Mouse (Mus musculus): ENCODE data around the gene Spg7. TPM values are rescaled to one million over a fixed set of nuclear protein-coding genes. Genes with fewer than 3 reads are reported as not detected.
"Not testable (repeated sequence)": the region's sequence is repeated elsewhere in the genome, so short reads cannot be mapped to it uniquely, and the experiment has no call there.

Gene Spg7
- polyA plus RNA-seq, 1 experiment: 83.4 TPM

GRCm38 (mm10) chr8:123025951-123026351 is 36.8 kb upstream of the Spg7 start:
- H3ac ChIP-seq (ENCODE audit: control insufficient read depth, insufficient read length): no peak overlapping the region
- no peaks in the 10 kb centered on the region for H3K27me3 ChIP-seq (ENCODE audit: control insufficient read depth, insufficient read depth, insufficient read length)
- H3K36me3 ChIP-seq (ENCODE audit: control insufficient read depth, insufficient read depth): no peaks in the 10 kb centered on the region
- H3K79me2 ChIP-seq (ENCODE audit: control insufficient read depth, insufficient read depth): peaks cover 99% of the 10 kb centered on the region
- H3K4me2 ChIP-seq (ENCODE audit: low read depth): no peak overlapping the region
- no peak overlapping the region for H3K4me3 ChIP-seq
- no peak for TF ChIP-seq CEBPB (IDR thresholded peaks at IDR 0.05; ENCODE audit: insufficient read depth, poor library complexity, severe bottlenecking)
- TF ChIP-seq MAX (IDR thresholded peaks at IDR 0.05; ENCODE audit: low read depth): no peak

DNA sequence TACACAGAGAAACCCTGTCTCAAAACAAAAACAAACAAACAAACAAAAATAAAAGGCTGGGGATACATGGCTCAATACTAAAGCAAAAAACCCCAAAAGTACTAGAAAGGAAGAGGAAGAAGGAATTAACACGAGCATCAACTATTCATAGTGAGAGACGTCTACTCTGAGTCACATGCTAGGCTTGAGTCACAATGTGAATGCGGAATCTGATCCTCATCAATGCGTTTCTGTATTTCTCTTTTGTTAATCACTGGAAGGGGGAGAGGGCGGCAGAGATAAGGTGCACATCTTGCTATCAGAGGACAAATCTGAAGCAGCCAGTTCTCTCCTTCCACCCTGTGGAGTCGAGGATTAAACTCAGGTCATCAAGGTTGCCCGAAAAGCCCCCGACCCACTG is 35.0 kb upstream of the Spg7 start:
- H3K4me3 ChIP-seq: no peak overlapping the region
- H3K79me2 ChIP-seq (ENCODE audit: control insufficient read depth, insufficient read depth): peaks cover 99% of the 10 kb centered on the region
- TF ChIP-seq USF1 (IDR thresholded peaks at IDR 0.05; ENCODE audit: low read depth): no peak
- TF ChIP-seq MYOG (IDR thresholded peaks at IDR 0.05; ENCODE audit: control insufficient read depth in 1 of 3, insufficient read depth in 1 of 3, insufficient read length in 2 of 3, low read depth in 2 of 3): no peak
- TF ChIP-seq REST (IDR thresholded peaks at IDR 0.05; ENCODE audit: insufficient read depth, insufficient read length): no peak
- TF ChIP-seq SRF (IDR thresholded peaks at IDR 0.05; ENCODE audit: control insufficient read depth, insufficient read length, low read depth): no peak
- TF ChIP-seq CEBPB (IDR thresholded peaks at IDR 0.05; ENCODE audit: insufficient read depth, poor library complexity, severe bottlenecking): no peak
- TF ChIP-seq MYOD1 (IDR thresholded peaks at IDR 0.05; ENCODE audit: control insufficient read depth in 1 of 3, insufficient read length in 2 of 3, low read depth in 2 of 3): no peak
- no peak for TF ChIP-seq POLR2AphosphoS2 (IDR thresholded peaks at IDR 0.05; ENCODE audit: insufficient read length, low read depth)
- TF ChIP-seq POLR2A (IDR thresholded peaks at IDR 0.05; ENCODE audit: insufficient read length, low read depth): no peak
- no peak for TF ChIP-seq TCF12 (IDR thresholded peaks at IDR 0.05; ENCODE audit: insufficient read depth, poor library complexity, severe bottlenecking)
- no peak for TF ChIP-seq E2F4 (IDR thresholded peaks at IDR 0.05; ENCODE audit: insufficient read depth)
- H3ac ChIP-seq (ENCODE audit: control insufficient read depth, insufficient read length): no peak overlapping the region
- H3K27me3 ChIP-seq (ENCODE audit: control insufficient read depth, insufficient read depth, insufficient read length): no peaks in the 10 kb centered on the region
- H3K4me2 ChIP-seq (ENCODE audit: low read depth): no peak overlapping the region
- no peaks in the 10 kb centered on the region for H3K36me3 ChIP-seq (ENCODE audit: control insufficient read depth, insufficient read depth)

DNA sequence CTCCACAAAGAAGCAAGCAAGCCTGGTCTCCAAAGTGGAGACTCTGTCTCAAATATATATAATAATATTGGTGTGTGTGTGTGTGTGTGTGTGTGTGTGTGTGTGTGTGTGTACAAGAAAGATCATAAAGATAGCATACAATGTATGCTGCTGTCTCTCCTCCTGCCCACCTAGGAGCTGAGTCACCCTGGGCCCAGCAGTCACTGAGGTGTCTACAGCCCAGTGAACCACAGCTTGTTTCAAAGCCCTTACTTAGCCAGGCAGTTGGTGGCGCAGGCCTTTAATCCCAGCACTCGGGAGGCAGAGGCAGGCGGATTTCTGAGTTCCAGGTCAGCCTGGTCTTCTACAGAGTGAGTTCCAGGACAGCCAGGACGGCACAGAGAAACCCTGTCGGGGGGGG is 32.7 kb upstream of the Spg7 start:
- H3K79me2 ChIP-seq (ENCODE audit: control insufficient read depth, insufficient read depth): peaks cover 99% of the 10 kb centered on the region
- H3K27me3 ChIP-seq (ENCODE audit: control insufficient read depth, insufficient read depth, insufficient read length); H3ac ChIP-seq (ENCODE audit: control insufficient read depth, insufficient read length); H3K4me3 ChIP-seq; H3K36me3 ChIP-seq (ENCODE audit: control insufficient read depth, insufficient read depth); H3K4me2 ChIP-seq (ENCODE audit: low read depth): not testable (repeated sequence)

- TF ChIP-seq TCF3 (IDR thresholded peaks at IDR 0.05; ENCODE audit: insufficient read length, low read depth) (no peak), MAX (IDR thresholded peaks at IDR 0.05; ENCODE audit: low read depth) (no peak), E2F4 (IDR thresholded peaks at IDR 0.05; ENCODE audit: insufficient read depth) (no peak), TCF12 (IDR thresholded peaks at IDR 0.05; ENCODE audit: insufficient read depth, poor library complexity, severe bottlenecking) (no peak)
- no peak overlapping the region for H3ac ChIP-seq (ENCODE audit: control insufficient read depth, insufficient read length)
- H3K4me3 ChIP-seq: no peak overlapping the region
- peaks cover 99% of the 10 kb centered on the region for H3K79me2 ChIP-seq (ENCODE audit: control insufficient read depth, insufficient read depth)
- H3K4me2 ChIP-seq (ENCODE audit: low read depth): no peak overlapping the region
- no peaks in the 10 kb centered on the region for H3K27me3 ChIP-seq (ENCODE audit: control insufficient read depth, insufficient read depth, insufficient read length)
- H3K36me3 ChIP-seq (ENCODE audit: control insufficient read depth, insufficient read depth): no peaks in the 10 kb centered on the region
These were observed 31.3 kb upstream of the Spg7 start for GRCm38 (mm10) chr8:123031321-123031978.

GRCm38 (mm10) chr8:123032730-123033129 is 30.0 kb upstream of the Spg7 start:
- Histone ChIP-seq H3K27me3 (ENCODE audit: control insufficient read depth, insufficient read depth, insufficient read length) (no peaks in the 10 kb centered on the region), H3K4me2 (ENCODE audit: low read depth) (no peak overlapping the region), H3ac (ENCODE audit: control insufficient read depth, insufficient read length) (no peak overlapping the region), H3K4me3 (no peak overlapping the region), H3K79me2 (ENCODE audit: control insufficient read depth, insufficient read depth) (peaks cover 99% of the 10 kb centered on the region), H3K36me3 (ENCODE audit: control insufficient read depth, insufficient read depth) (no peaks in the 10 kb centered on the region)
- no peak for TF ChIP-seq MYOD1 (IDR thresholded peaks at IDR 0.05; ENCODE audit: control insufficient read depth in 1 of 3, insufficient read length in 2 of 3, low read depth in 2 of 3)
- no peak for TF ChIP-seq POLR2AphosphoS2 (IDR thresholded peaks at IDR 0.05; ENCODE audit: insufficient read length, low read depth)
- no peak for TF ChIP-seq MYOG (IDR thresholded peaks at IDR 0.05; ENCODE audit: control insufficient read depth in 1 of 3, insufficient read depth in 1 of 3, insufficient read length in 2 of 3, low read depth in 2 of 3)
- no peak for TF ChIP-seq CEBPB (IDR thresholded peaks at IDR 0.05; ENCODE audit: insufficient read depth, poor library complexity, severe bottlenecking)
- TF ChIP-seq POLR2A (IDR thresholded peaks at IDR 0.05; ENCODE audit: insufficient read length, low read depth): no peak
- TF ChIP-seq TCF12 (IDR thresholded peaks at IDR 0.05; ENCODE audit: insufficient read depth, poor library complexity, severe bottlenecking): no peak
- no peak for TF ChIP-seq USF1 (IDR thresholded peaks at IDR 0.05; ENCODE audit: low read depth)
- no peak for TF ChIP-seq SRF (IDR thresholded peaks at IDR 0.05; ENCODE audit: control insufficient read depth, insufficient read length, low read depth)
- TF ChIP-seq E2F4 (IDR thresholded peaks at IDR 0.05; ENCODE audit: insufficient read depth): no peak
- no peak for TF ChIP-seq REST (IDR thresholded peaks at IDR 0.05; ENCODE audit: insufficient read depth, insufficient read length)
- no peak for TF ChIP-seq MAX (IDR thresholded peaks at IDR 0.05; ENCODE audit: low read depth)

GRCm38 (mm10) chr8:123033431-123033830 is 29.3 kb upstream of the Spg7 start:
- Histone ChIP-seq H3K36me3 (ENCODE audit: control insufficient read depth, insufficient read depth) (no peaks in the 10 kb centered on the region), H3K4me3 (no peak overlapping the region), H3K27me3 (ENCODE audit: control insufficient read depth, insufficient read depth, insufficient read length) (no peaks in the 10 kb centered on the region), H3K79me2 (ENCODE audit: control insufficient read depth, insufficient read depth) (peaks cover 99% of the 10 kb centered on the region), H3ac (ENCODE audit: control insufficient read depth, insufficient read length) (no peak overlapping the region), H3K4me2 (ENCODE audit: low read depth) (no peak overlapping the region)
- TF ChIP-seq MAX (IDR thresholded peaks at IDR 0.05; ENCODE audit: low read depth): no peak
- no peak for TF ChIP-seq USF1 (IDR thresholded peaks at IDR 0.05; ENCODE audit: low read depth)
- no peak for TF ChIP-seq POLR2A (IDR thresholded peaks at IDR 0.05; ENCODE audit: insufficient read length, low read depth)
- no peak for TF ChIP-seq SRF (IDR thresholded peaks at IDR 0.05; ENCODE audit: control insufficient read depth, insufficient read length, low read depth)
- TF ChIP-seq MYOD1 (IDR thresholded peaks at IDR 0.05; ENCODE audit: control insufficient read depth in 1 of 3, insufficient read length in 2 of 3, low read depth in 2 of 3): no peak
- TF ChIP-seq TCF3 (IDR thresholded peaks at IDR 0.05; ENCODE audit: insufficient read length, low read depth): no peak
- TF ChIP-seq POLR2AphosphoS2 (IDR thresholded peaks at IDR 0.05; ENCODE audit: insufficient read length, low read depth): no peak
- no peak for TF ChIP-seq CEBPB (IDR thresholded peaks at IDR 0.05; ENCODE audit: insufficient read depth, poor library complexity, severe bottlenecking)

Data from myocyte (in vitro differentiated cells).